Mouse (Mus musculus): ENCODE results near the gene Folr2. TPM values are rescaled to one million over a fixed set of nuclear protein-coding genes. Genes with fewer than 3 reads are reported as not detected.

The Folr2 gene
- total RNA-seq, 2 experiments from 2014 or later = 6.4 to 9.1 TPM

- DNase-seq (ENCODE audit: low spot score in 2 of 2) = no peak
Observed at GRCm38 (mm10) chr7:101830373-101830772, 26.6 kb downstream of the Folr2 start.

GRCm38 (mm10) chr7:101823758-101824630 is 33.0 kb downstream of the Folr2 start:
- no peak for DNase-seq (ENCODE audit: low spot score in 2 of 2)

- DNase-seq (ENCODE audit: low spot score in 2 of 2) = no peak
Observed at GRCm38 (mm10) chr7:101822836-101823757, 33.9 kb downstream of the Folr2 start.

- DNase-seq (ENCODE audit: low spot score in 2 of 2) = peak in 1 of 2 experiments; percentile 53
Observed at GRCm38 (mm10) chr7:101821571-101822501, 35.2 kb downstream of the Folr2 start.

- no peak for DNase-seq (ENCODE audit: low spot score in 2 of 2)
Observed at GRCm38 (mm10) chr7:101820295-101821030, 36.5 kb downstream of the Folr2 start.

GRCm38 (mm10) chr7:101817861-101818401 is 39.1 kb downstream of the Folr2 start, which contains the start of gene Phox2a:
Gene Phox2a (plus strand): TSS chr7:101818313.
- DNase-seq (ENCODE audit: low spot score in 2 of 2) = no peak

Small RNAs within 50 kb of the gene (microRNA-seq; reads per million reads assigned to microRNA genes)
- not detected for gene Gm22655

Other genes starting within 250 kb of the Folr2 start
- gene Clpb, start 193.6 kb downstream of the Folr2 start, total RNA-seq (2021) = 10 to 100 TPM; 33.7 to 33.9 TPM
- under 1 TPM; 0.26 to 0.27 TPM for gene Phox2a, start 38.9 kb downstream of the Folr2 start, total RNA-seq (2021)
- gene Inppl1, start 19.0 kb downstream of the Folr2 start, total RNA-seq (2021) = 100 to 1,000 TPM in 1 of 2 experiments, 10 to 100 TPM in 1; 95.1 to 101 TPM
- gene Anapc15, start 6.5 kb upstream of the Folr2 start, total RNA-seq (2021) = 10 to 100 TPM; 21.4 to 24.4 TPM
- 1 to 10 TPM; 1.1 to 1.6 TPM for gene Folr1, start 13.6 kb upstream of the Folr2 start, total RNA-seq (2021)
- gene Lamtor1, start 48.7 kb upstream of the Folr2 start, total RNA-seq (2021) = 100 to 1,000 TPM; 105 to 106 TPM
- under 1 TPM in 1 of 2 experiments, not detected in 1; 0.10 TPM for gene Tomt, start 49.2 kb upstream of the Folr2 start, total RNA-seq (2021)
- 1 to 10 TPM; 2.8 to 3.1 TPM for gene Lrrc51, start 76.7 kb upstream of the Folr2 start, total RNA-seq (2021)
- gene Numa1, start 76.9 kb upstream of the Folr2 start, total RNA-seq (2021) = 100 to 1,000 TPM; 115 to 123 TPM
- gene Il18bp, start 161.5 kb upstream of the Folr2 start, total RNA-seq (2021) = 1 to 10 TPM; 5.0 to 6.2 TPM
- gene Rnf121, start 208.3 kb upstream of the Folr2 start, total RNA-seq (2021) = 10 to 100 TPM; 27.4 to 31.3 TPM
- gene Xndc1, start 208.3 kb upstream of the Folr2 start, total RNA-seq (2021) = 10 to 100 TPM; 14.5 to 18.6 TPM
- 1 to 10 TPM; 1.4 to 2.6 TPM for gene Xntrpc, start 208.5 kb upstream of the Folr2 start, total RNA-seq (2021)
- gene Trpc2, start 225.9 kb upstream of the Folr2 start, total RNA-seq (2021) = under 1 TPM; 0.29 to 0.93 TPM
- gene Art1, start 244.5 kb upstream of the Folr2 start, total RNA-seq (2021) = 100 to 1,000 TPM; 223 to 276 TPM